Mouse (Mus musculus) testis, adult 2 months (tissue): ENCODE results near the gene Gm49403. TPM values are rescaled to one million over a fixed set of nuclear protein-coding genes. Genes with fewer than 3 reads are reported as not detected.
"Not testable (repeated sequence)": the region's sequence is repeated elsewhere in the genome, so short reads cannot be mapped to it uniquely, and the experiment has no call there.

Experiments used
- H3K27ac ChIP-seq: fragments of 200-500 bp; 2 replicates; pipeline ENCODE4 v1.5.1; 2012; ENCODE audit warnings: low read depth, low read length; ENCODE audit not compliant: control insufficient read depth, insufficient read depth
- H3K27me3 ChIP-seq: fragments of 200-500 bp; 2 replicates; pipeline ENCODE4 v1.6.1; 2012; ENCODE audit warnings: mild to moderate bottlenecking, low read length, moderate library complexity; ENCODE audit not compliant: control insufficient read depth, insufficient read depth
- H3K36me3 ChIP-seq: fragments of 200-500 bp; 2 replicates; pipeline ENCODE4 v1.6.1; 2012; ENCODE audit warnings: mild to moderate bottlenecking, low read length; ENCODE audit not compliant: control insufficient read depth, insufficient read depth
- H3K4me1 ChIP-seq: fragments of 200-500 bp; 2 replicates; pipeline ENCODE4 v1.6.1; 2012; ENCODE audit warnings: low read length; ENCODE audit not compliant: control insufficient read depth, insufficient read depth
- H3K4me3 ChIP-seq: fragments of 200-500 bp; 2 replicates; pipeline ENCODE4 v1.5.1; 2012; ENCODE audit warnings: low read depth, mild to moderate bottlenecking, low read length, moderate library complexity, mixed read lengths; ENCODE audit not compliant: control insufficient read depth
- CTCF ChIP-seq: fragments of 200-500 bp; IDR thresholded peaks from 2 replicates; pipeline ENCODE4 v1.5.1; 2012; ENCODE audit warnings: low read depth, mild to moderate bottlenecking, inconsistent platforms, low read length, moderate library complexity; ENCODE audit not compliant: control insufficient read depth, insufficient read depth, insufficient replicate concordance
- POLR2A ChIP-seq: fragments of 200-500 bp; IDR thresholded peaks from 2 replicates; pipeline ENCODE4 v1.6.1; 2012; ENCODE audit warnings: low read depth, mild to moderate bottlenecking, inconsistent platforms, low read length, moderate library complexity; ENCODE audit not compliant: control insufficient read depth
- polyA plus RNA-seq: library from polyadenylated mRNA; depleted of rRNA; stranded (reverse); fragments of >200 nt; gene quantifications from 2 replicates; pipeline ENCODE4 v1.2.3, GENCODE M21; 2012

Gene Gm49403
- polyA plus RNA-seq, 1 experiment, result not detected

DNA sequence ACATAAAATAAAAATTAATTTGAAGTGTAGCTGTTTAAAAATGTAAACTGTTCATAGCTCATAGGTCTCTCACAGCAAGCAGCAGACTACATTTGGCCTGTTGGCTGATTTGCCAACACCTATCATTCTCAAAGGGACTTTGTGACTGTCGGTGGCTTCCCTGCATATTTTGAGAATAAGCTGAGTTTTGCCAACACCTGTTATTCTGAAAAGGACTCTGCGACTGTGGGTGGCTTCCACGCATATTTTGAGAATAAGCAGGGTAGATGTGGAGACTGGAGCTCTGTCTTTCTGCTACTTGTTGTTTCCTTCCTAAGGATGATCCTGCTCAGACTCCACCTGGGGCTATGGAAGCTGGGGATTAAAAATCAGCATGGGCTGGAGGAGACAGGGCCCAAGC lies 30.6 kb upstream of the Gm49403 start:
- TF ChIP-seq POLR2A, result no peak
- TF ChIP-seq CTCF, result no peak
- Histone ChIP-seq H3K4me3 (no peak overlapping the region), H3K4me1 (peaks cover 11% of the 10 kb centered on the region), H3K36me3 (no peaks in the 10 kb centered on the region), H3K27ac (no peak overlapping the region), H3K27me3 (no peaks in the 10 kb centered on the region)

DNA sequence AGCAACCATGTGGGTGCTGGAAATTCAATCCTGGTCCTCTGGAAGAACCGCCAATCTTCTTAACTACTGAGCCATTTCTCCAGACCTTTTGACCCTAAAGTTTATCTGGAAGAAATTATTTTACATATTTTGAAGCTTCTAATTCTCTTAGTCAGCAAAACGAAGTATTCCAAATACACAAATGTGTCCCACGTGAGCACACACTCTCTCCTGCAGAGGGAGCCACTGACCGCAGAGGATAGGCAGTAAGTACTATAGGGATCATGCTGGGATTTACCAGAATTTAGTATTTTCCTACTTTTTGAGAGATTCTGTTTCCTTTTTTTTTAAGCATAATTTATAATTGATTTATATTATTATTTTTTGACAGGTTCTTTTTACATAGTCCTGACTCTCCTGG lies 26.0 kb upstream of the Gm49403 start:
- no peaks in the 10 kb centered on the region for H3K27me3 ChIP-seq
- peak; percentile 48; the same call in 1 of the 2 replicates for TF ChIP-seq CTCF
- TF ChIP-seq POLR2A, result no peak
- H3K4me3 ChIP-seq, result no peak overlapping the region
- no peaks in the 10 kb centered on the region for H3K4me1 ChIP-seq
- no peaks in the 10 kb centered on the region for H3K36me3 ChIP-seq
- H3K27ac ChIP-seq, result no peak overlapping the region

GRCm38 (mm10) chr19:8859018-8859417 lies 24.7 kb upstream of the Gm49403 start:
- no peaks in the 10 kb centered on the region for H3K4me1 ChIP-seq
- no peaks in the 10 kb centered on the region for H3K27me3 ChIP-seq
- H3K27ac ChIP-seq, result no peak overlapping the region
- H3K4me3 ChIP-seq, result no peak overlapping the region
- no peak for TF ChIP-seq POLR2A
- TF ChIP-seq CTCF, result no peak
- no peaks in the 10 kb centered on the region for H3K36me3 ChIP-seq

GRCm38 (mm10) chr19:8864265-8864664 lies 19.5 kb upstream of the Gm49403 start:
- H3K27ac ChIP-seq, result no peak overlapping the region
- TF ChIP-seq POLR2A, result no peak
- no peak for TF ChIP-seq CTCF
- H3K36me3 ChIP-seq, result no peaks in the 10 kb centered on the region
- H3K27me3 ChIP-seq, result no peaks in the 10 kb centered on the region
- H3K4me3 ChIP-seq, result no peak overlapping the region
- H3K4me1 ChIP-seq, result no peaks in the 10 kb centered on the region

DNA sequence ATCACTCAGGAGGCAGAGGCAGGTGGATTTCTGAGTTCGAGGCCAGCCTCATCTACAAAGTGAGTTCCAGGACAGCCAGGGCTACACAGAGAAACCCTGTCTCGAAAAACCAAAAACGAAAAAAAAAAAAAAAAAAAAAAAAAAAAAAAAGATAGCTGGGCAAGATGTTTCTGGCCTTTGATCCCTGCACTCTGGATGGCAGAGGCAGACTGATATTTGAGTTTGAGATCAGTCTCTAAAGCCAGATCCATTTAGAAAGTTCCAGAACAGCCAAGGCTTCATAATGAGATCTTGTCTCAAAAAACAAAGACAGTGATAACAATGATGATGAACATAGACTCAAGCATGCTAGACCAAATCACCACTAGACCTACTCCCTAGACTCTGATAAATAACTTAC lies 13.3 kb upstream of the Gm49403 start:
- H3K27ac ChIP-seq, H3K4me3 ChIP-seq, H3K36me3 ChIP-seq, H3K4me1 ChIP-seq, H3K27me3 ChIP-seq: not testable (repeated sequence)

DNA sequence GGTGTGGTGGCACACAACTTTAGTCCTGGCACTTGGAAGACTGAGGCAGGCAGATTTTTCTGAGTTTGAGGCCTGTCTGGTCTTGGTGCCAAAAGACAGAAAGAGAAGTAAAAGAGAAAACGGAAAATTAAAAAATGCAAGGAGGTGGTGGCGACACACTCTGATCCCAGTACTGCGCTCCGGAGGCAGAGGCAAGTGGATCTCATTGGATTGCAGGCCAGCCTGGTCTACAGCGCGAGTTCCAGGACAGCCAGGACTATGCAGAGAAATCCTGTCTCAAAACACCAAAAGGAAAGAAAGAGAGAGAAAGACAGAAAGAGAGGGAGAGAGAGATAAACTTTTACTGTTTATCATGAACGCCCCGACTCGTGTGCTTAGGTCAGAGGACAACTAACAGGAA lies 12.9 kb upstream of the Gm49403 start:
- TF ChIP-seq POLR2A (no peak), CTCF (no peak)
- Histone ChIP-seq H3K4me3 (peak overlapping the region; percentile 87), H3K27ac (peak overlapping the region; percentile 93), H3K36me3 (peaks cover 6% of the 10 kb centered on the region), H3K4me1 (peaks cover 6% of the 10 kb centered on the region), H3K27me3 (no peaks in the 10 kb centered on the region)

DNA sequence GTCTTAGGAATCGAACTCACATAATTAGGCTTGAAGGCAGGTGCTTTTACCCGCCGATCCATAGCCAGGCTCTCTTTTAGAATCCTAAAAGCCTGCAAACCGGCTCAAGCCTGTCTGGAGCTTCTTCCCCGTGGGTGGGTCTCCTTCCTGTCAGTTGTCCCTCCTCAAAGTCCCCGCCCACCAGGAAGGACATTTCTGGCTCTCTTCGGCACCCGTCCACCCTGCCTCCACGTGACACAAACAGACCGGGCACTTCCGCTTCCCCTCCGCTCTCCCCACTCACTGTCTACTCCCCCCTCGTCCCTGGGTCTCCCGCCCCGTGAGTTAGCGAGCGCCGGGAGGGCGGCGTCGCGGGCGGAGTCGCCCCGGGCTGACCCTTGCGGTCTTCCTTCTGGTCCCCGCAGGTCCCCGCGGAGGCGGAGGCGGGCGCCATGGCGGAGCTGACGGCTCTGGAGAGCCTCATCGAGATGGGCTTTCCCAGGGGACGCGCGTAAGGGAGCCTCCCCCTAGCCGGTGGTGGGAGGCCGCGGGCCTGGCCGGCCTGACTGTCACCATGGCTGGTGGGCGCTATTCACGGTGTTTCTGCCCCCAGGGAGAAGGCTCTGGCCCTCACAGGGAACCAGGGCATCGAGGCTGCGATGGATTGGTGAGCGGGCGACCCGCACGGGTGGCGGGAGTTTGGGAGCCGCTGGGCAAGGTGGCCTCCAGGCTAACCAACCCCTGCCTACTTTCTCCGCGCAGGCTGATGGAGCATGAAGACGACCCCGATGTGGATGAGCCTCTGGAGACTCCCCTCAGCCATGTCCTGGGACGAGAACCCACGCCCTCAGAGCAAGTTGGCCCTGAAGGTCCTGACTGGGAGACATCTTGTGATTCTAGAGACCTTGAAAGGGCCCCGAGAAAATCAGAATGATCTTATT lies 12.2 kb upstream of the Gm49403 start, which contains the start of gene Ubxn1:
Gene Ubxn1 (plus strand): TSS at position 230 of the 920 bp plus-strand sequence.
- Histone ChIP-seq H3K4me1 (peaks cover 6% of the 10 kb centered on the region), H3K27ac (peak within 1 kb of the TSS; percentile 93), H3K4me3 (peak within 1 kb of the TSS; percentile 87), H3K36me3 (peaks cover 6% of the 10 kb centered on the region), H3K27me3 (no peaks in the 10 kb centered on the region)
- TF ChIP-seq POLR2A (peak; percentile 90), CTCF (no peak)

- Histone ChIP-seq H3K4me3 (peak overlapping the region; percentile 87), H3K27ac (peak overlapping the region; percentile 41; the same call in 1 of the 2 replicates), H3K4me1 (peaks cover 6% of the 10 kb centered on the region), H3K36me3 (peaks cover 6% of the 10 kb centered on the region), H3K27me3 (no peaks in the 10 kb centered on the region)
- no peak for TF ChIP-seq CTCF
- no peak for TF ChIP-seq POLR2A
These were observed 11.4 kb upstream of the Gm49403 start for GRCm38 (mm10) chr19:8872266-8872840.
